Mouse (Mus musculus) hindbrain, embryonic 11.5 days (tissue): ENCODE data around the gene Ndufaf7. TPM values are rescaled to one million over a fixed set of nuclear protein-coding genes. Genes with fewer than 3 reads are reported as not detected.

Experiments used
- ATAC-seq: fragments of 200-750 bp; cut with Nextera tagmentation; 2 replicates; pipeline ENCODE4 v1.8.0; 2017; ENCODE audit warnings: mild to moderate bottlenecking, moderate TSS enrichment, moderate library complexity; ENCODE audit not compliant: low FRiP score
- DNase-seq: peaks from one replicate; pipeline ENCODE4 v3.0.0-alpha.2; 2015; ENCODE audit warnings: low spot score
- H3K27ac ChIP-seq: fragments of 300-500 bp; sonication (generic); 2 replicates; pipeline ENCODE4 v1.5.1; 2014; ENCODE audit warnings: mild to moderate bottlenecking, low read depth, low read length
- H3K27me3 ChIP-seq: fragments of 300-500 bp; sonication (generic); 2 replicates; pipeline ENCODE4 v1.6.1; 2014; ENCODE audit warnings: mild to moderate bottlenecking, low read length, moderate library complexity, mixed read lengths; ENCODE audit not compliant: control insufficient read depth, insufficient read depth
- H3K36me3 ChIP-seq: fragments of 300-500 bp; sonication (generic); 2 replicates; pipeline ENCODE4 v1.6.1; 2014; ENCODE audit warnings: mild to moderate bottlenecking, low read length, moderate library complexity, mixed read lengths; ENCODE audit not compliant: control insufficient read depth, insufficient read depth
- H3K4me1 ChIP-seq: fragments of 300-500 bp; sonication (generic); replicated peaks from 2 replicates; pipeline ENCODE4 v1.6.1; 2014; ENCODE audit warnings: low read length, mixed read lengths; ENCODE audit not compliant: control insufficient read depth, insufficient read depth
- H3K4me2 ChIP-seq: fragments of 300-500 bp; sonication (generic); replicated peaks from 2 replicates; pipeline ENCODE4 v1.6.1; 2014; ENCODE audit warnings: mild to moderate bottlenecking, low read depth, low read length
- H3K4me3 ChIP-seq: fragments of 300-500 bp; sonication (generic); 2 replicates; pipeline ENCODE4 v1.5.1; 2014; ENCODE audit warnings: low read depth, low read length
- H3K9ac ChIP-seq: fragments of 300-500 bp; sonication (generic); 2 replicates; pipeline ENCODE4 v1.6.1; 2014; ENCODE audit warnings: low read depth, low read length
- H3K9me3 ChIP-seq: fragments of 300-500 bp; sonication (generic); 2 replicates; pipeline ENCODE4 v1.6.1; 2016; ENCODE audit warnings: low read length; ENCODE audit not compliant: control insufficient read depth
- WGBS: fragments of 180-500 bp; shearing (Covaris S2); extraction: QIAGEN DNeasy Blood & Tissue Kit; methylation state at CpG from one replicate; pipeline ENCODE4 v1.1.7; 2014; 5-methylcytosine and 5-hydroxymethylcytosine counted together
- polyA plus RNA-seq: library from polyadenylated mRNA; unstranded; fragments of >200 nt; fragmentation: Nextera tagmentation; extraction: Ambion mirVana; gene quantifications from 2 replicates; pipeline ENCODE4 v1.2.1, GENCODE M21; 2014

The Ndufaf7 gene
- polyA plus RNA-seq = 52.7 and 54.3 TPM in 2 replicates

DNA sequence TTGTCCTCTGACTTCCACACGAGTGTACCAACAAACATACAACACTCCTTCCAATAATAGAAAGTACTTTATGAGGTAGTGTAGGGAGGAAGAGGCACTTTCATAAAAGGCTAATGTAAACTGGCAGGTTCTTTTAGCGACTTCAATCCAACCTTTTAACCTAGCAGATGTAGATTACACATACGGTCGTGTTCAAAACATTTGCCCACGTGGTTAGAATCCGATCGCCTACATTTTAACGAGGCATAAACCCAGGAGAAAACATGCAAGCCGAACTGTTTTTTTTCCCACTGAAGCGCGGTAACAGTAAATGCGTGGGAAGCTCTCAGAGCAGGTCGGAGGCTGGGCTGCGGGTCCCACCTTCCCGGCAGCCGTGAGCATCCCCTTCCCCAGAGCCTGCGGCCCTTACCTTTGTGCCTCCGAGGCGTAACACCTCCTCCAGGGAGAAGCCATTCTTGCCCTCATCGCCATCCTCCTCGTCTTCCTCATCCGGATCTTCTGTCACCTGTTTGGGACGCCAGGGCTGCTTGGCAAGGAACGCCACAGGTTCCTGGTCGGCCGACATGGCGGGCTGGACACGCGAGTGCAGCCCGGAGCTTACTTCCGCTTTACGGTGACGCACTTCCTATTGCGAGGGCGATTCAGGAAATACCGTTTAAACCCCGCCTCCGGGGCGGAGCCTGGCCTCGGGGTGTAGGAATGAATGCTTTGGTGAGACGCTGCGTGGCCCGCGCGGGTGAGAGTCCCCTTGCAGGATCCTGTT, at the start of gene Ndufaf7, which contains the start of gene Cebpz:
Gene Ndufaf7, plus strand, starts transcription at position 671 of the 763 bp plus-strand sequence.
Gene Cebpz, minus strand, starts transcription at position 601 of the 763 bp plus-strand sequence.
- no peaks in the 10 kb centered on the region for H3K4me1 ChIP-seq
- H3K9me3 ChIP-seq = no peaks in the 10 kb centered on the region
- H3K4me3 ChIP-seq = peak within 1 kb of the TSS; percentile 91
- WGBS = under 1% methylated on average over 45 of the region's 45 CpGs
- peak within 1 kb of the TSS; percentile 64 for H3K4me2 ChIP-seq
- H3K36me3 ChIP-seq = peaks cover 8% of the 10 kb centered on the region; the same call in 1 of the 2 replicates
- no peak within 1 kb of the TSS for H3K27ac ChIP-seq
- H3K27me3 ChIP-seq = no peaks in the 10 kb centered on the region
- H3K9ac ChIP-seq = peak within 1 kb of the TSS; percentile 74
- DNase-seq (peak; percentile 99), ATAC-seq (peak; percentile 99)

DNA sequence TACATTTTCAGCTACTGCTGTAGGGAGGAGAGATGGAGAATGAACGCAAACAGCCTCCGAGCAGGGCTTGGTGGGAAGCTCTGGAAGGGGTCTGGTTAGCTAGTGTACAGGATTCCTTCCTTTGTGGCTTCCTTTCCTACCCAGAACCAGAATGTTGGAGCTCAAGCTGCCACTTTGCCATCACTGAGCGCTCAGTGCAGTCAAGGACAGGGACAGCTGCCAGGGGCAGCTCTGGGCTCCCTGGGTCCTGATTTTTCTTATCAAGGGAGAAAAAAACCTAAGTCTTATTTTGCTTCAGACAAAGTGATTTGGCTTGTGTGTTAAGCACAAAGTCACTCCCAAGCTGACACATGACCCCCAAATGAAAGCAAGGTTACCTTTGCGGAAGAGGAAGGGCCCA, 48.4 kb upstream of the Ndufaf7 start:
- Histone ChIP-seq H3K27ac (no peak overlapping the region), H3K9ac (no peak overlapping the region), H3K9me3 (no peaks in the 10 kb centered on the region), H3K4me2 (no peak overlapping the region), H3K27me3 (no peaks in the 10 kb centered on the region), H3K36me3 (no peaks in the 10 kb centered on the region), H3K4me3 (no peak overlapping the region), H3K4me1 (no peaks in the 10 kb centered on the region)
- ATAC-seq (no peak), DNase-seq (no peak)
- WGBS = 89% methylated on average over 4 of the region's 4 CpGs

DNA sequence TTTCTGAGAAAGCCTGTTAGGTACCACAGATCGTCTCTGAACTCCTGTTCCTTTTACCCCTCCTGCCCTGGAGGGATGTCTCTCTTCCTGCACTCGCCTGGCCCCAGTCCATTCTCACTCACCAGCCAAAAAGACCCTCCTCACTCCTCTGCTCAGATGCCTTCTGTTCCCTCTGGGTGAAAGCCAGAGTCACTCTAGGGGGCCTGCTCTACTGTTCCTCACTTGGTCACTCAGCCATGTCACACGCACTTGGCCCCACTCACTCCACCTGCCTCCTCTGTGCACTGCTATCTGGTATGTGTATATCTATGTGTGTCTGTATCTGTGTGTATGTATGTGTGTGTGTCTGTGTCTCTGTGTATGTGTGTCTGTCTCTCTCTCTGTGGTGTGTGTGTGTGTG, 47.8 kb upstream of the Ndufaf7 start:
- ATAC-seq (no peak), DNase-seq (no peak)
- no peak overlapping the region for H3K27ac ChIP-seq
- 62% methylated on average over 3 of the region's 3 CpGs for WGBS
- no peaks in the 10 kb centered on the region for H3K27me3 ChIP-seq
- H3K9me3 ChIP-seq = no peaks in the 10 kb centered on the region
- no peaks in the 10 kb centered on the region for H3K36me3 ChIP-seq
- H3K4me2 ChIP-seq = no peak overlapping the region
- H3K4me1 ChIP-seq = no peaks in the 10 kb centered on the region
- H3K9ac ChIP-seq = no peak overlapping the region
- no peak overlapping the region for H3K4me3 ChIP-seq

DNA sequence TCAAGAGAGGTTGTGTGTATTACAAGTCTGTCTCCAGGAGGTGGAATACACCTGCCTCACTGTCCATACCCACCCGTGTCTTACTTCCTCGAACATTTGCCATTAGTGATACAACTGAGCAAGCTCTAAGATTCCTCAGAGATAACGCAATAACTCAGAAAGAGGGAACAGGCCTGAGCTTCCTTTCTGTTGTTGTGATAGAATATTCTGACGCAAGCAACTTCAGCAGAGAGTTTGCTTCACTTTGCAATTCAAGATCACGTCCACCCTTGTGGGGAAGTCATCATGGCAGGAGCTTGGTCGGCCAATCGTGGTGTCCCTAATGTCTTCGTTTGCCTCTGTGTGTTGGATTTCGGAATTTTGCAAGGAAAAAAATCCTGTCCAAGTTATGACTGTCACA, 45.9 kb upstream of the Ndufaf7 start:
- Histone ChIP-seq H3K27me3 (no peaks in the 10 kb centered on the region), H3K9me3 (no peaks in the 10 kb centered on the region), H3K4me1 (no peaks in the 10 kb centered on the region), H3K4me2 (no peak overlapping the region), H3K27ac (no peak overlapping the region), H3K36me3 (no peaks in the 10 kb centered on the region), H3K9ac (no peak overlapping the region), H3K4me3 (no peak overlapping the region)
- DNase-seq (no peak), ATAC-seq (no peak)
- WGBS = 82% methylated on average over 9 of the region's 9 CpGs

DNA sequence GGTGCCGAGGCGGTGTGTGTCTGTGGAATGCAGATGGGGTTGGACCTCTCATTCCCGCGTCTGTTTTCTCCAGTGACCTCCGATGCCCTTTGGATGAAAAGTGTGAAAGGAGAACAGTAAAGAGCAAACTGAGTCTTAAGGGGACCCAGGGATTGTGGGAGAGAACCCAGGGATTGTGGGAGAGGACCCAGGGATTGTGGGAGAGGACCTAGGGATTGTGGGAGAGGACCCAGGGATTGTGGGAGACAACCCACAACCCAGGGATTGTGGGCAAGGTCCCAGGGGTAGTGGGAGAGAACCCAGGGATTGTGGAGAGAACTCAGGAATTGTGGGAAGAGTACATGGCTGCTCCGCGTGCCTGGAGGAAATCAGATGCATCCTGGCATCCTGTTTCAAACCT, 41.9 kb upstream of the Ndufaf7 start:
- H3K36me3 ChIP-seq = no peaks in the 10 kb centered on the region
- H3K9me3 ChIP-seq = no peaks in the 10 kb centered on the region
- no peak overlapping the region for H3K27ac ChIP-seq
- no peaks in the 10 kb centered on the region for H3K27me3 ChIP-seq
- no peak for DNase-seq
- H3K4me2 ChIP-seq = no peak overlapping the region
- no peak overlapping the region for H3K4me3 ChIP-seq
- 89% methylated on average over 7 of the region's 7 CpGs for WGBS
- ATAC-seq = no peak
- H3K4me1 ChIP-seq = no peaks in the 10 kb centered on the region
- H3K9ac ChIP-seq = no peak overlapping the region

DNA sequence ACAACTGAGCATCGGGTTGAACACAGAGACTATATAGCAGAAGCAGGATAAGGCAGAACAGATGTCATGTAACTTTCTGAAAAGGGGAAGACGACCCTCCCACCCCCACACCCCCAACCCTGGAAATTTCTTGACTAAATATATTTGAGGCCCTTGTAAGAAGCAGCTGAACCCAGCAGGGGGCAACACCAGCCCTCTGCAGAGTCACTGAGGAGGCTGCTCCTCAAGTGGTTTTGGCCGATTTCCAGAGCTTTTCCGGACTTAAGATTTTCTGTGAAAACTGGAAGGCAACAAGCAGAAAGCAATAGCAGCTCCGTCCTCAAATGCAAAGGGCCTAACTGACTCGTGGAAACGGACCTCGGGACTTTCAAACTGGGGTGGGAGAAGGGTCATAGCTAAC, 41.5 kb upstream of the Ndufaf7 start:
- no peaks in the 10 kb centered on the region for H3K9me3 ChIP-seq
- WGBS = 49% methylated on average over 8 of the region's 8 CpGs
- no peak overlapping the region for H3K9ac ChIP-seq
- H3K36me3 ChIP-seq = no peaks in the 10 kb centered on the region
- H3K4me3 ChIP-seq = no peak overlapping the region
- no peaks in the 10 kb centered on the region for H3K4me1 ChIP-seq
- no peaks in the 10 kb centered on the region for H3K27me3 ChIP-seq
- ATAC-seq (no peak), DNase-seq (peak; percentile 52)
- H3K27ac ChIP-seq = no peak overlapping the region
- H3K4me2 ChIP-seq = no peak overlapping the region

DNA sequence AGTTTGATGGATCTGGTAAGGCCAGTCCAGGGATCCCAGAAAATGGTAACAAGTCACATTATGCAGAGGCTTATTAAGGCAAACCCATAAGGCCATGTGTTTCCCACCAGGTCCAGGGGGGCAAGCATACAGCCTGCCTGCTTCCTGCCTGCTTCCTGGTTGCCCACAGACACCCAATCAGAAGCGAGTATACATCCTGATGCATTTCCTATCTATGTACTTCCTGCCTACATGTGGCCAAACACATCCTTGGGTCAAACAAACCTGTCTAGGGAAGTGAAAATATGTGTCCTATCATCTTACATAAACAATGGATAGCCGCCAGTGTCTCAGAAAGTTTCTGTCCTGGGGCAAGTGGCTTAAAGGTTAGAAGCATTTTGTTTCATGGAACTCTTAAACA, 33.8 kb upstream of the Ndufaf7 start:
- Histone ChIP-seq H3K9ac (no peak overlapping the region), H3K27ac (no peak overlapping the region), H3K36me3 (no peaks in the 10 kb centered on the region), H3K27me3 (no peaks in the 10 kb centered on the region), H3K4me2 (no peak overlapping the region), H3K9me3 (no peaks in the 10 kb centered on the region), H3K4me3 (no peak overlapping the region), H3K4me1 (no peaks in the 10 kb centered on the region)
- no peak for ATAC-seq
- 88% methylated on average over 2 of the region's 2 CpGs for WGBS
- DNase-seq = no peak

DNA sequence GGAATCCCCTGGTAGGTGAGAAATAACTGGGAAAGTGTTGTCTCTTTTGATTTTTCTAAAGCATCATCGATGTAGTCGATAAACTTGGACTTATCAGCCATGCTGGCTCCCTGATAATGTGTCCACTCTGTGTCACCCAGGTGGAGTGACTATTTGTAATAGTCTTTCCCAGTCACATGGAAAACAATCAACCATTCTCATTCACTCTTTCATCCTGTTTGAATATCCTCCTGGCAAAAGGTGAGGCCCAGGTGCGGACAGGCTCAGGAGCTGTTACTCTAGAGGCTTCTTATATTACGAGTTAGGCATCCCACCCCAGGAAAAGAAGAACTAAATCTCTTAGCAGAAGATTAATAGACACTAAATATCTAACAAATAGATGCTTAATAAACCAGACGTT, 30.0 kb upstream of the Ndufaf7 start, which contains the start of gene Sult6b1:
Gene Sult6b1, minus strand, starts transcription at position 101 of the 400 bp plus-strand sequence.
- Histone ChIP-seq H3K9ac (no peak within 1 kb of the TSS), H3K9me3 (no peaks in the 10 kb centered on the region), H3K4me3 (no peak within 1 kb of the TSS), H3K4me2 (no peak within 1 kb of the TSS), H3K4me1 (no peaks in the 10 kb centered on the region), H3K27me3 (no peaks in the 10 kb centered on the region), H3K27ac (no peak within 1 kb of the TSS), H3K36me3 (no peaks in the 10 kb centered on the region)
- ATAC-seq = no peak
- no peak for DNase-seq
- WGBS = 88% methylated on average over 5 of the region's 5 CpGs

DNA sequence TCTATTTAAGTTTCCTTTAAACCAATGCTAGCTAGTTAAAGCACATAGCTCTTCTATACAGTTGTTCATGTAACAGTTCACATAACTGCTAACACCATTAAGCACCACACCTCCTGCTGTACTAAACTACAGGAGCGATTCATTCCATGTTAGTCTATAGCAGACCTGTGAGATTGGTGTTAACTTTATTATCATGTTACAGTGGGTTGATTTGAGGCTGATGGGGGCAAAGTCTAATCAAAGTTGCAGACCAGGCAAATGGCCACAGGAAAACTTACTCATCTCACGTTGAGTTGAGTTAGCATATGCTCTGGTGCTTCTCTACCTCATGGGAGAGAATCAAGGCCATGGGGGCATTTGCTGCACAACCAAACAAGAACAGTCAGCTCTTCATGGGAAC, 27.6 kb upstream of the Ndufaf7 start:
- Histone ChIP-seq H3K4me2 (no peak overlapping the region), H3K4me3 (no peak overlapping the region), H3K4me1 (no peaks in the 10 kb centered on the region), H3K27me3 (no peaks in the 10 kb centered on the region), H3K9ac (no peak overlapping the region), H3K36me3 (no peaks in the 10 kb centered on the region), H3K27ac (no peak overlapping the region), H3K9me3 (no peaks in the 10 kb centered on the region)
- ATAC-seq = no peak
- DNase-seq = no peak
- 85% methylated on average over 2 of the region's 2 CpGs for WGBS
